Mouse (Mus musculus): ENCODE measurements around the gene Unk. TPM values are rescaled to one million over a fixed set of nuclear protein-coding genes. Genes with fewer than 3 reads are reported as not detected.
"Not testable (repeated sequence)": the region's sequence is repeated elsewhere in the genome, so short reads cannot be mapped to it uniquely, and the experiment has no call there.

Gene Unk
- total RNA-seq, 2 experiments from 2014 or later: 6.0 to 7.1 TPM

DNA sequence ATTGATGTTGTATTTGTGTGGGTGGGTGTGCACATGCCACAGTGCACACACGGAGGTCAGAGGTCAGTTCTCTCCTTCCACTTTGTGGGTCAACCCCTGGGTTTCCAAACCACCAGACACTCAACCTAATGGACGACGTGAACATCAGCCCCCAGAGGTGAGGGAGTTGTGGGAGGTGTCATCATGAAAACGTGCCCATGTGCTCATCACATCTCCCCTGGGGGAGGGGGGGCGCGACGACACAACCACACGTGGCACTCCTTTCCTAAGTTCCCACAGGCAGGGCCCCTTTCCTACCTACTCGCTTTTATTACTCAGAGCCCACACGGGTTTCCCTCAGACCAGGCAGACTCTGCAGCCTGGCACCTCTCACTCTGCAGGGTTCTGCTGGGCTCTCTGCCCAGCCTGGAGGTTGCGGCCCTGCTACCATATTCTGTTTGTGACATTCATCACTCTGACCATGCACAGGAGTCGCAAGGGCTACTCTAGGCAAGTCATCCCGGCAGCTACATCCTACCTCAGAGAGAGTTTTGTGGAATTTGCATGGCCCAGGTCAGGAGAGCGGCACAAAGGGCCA lies 53.1 kb downstream of the Unk start:
- intact Hi-C loops (cut with DNase I): loop anchor here (5.0 kb wide), 1 partner anchor 46 kb away; no protein-coding TSS in a partner anchor
- no peak for DNase-seq

DNA sequence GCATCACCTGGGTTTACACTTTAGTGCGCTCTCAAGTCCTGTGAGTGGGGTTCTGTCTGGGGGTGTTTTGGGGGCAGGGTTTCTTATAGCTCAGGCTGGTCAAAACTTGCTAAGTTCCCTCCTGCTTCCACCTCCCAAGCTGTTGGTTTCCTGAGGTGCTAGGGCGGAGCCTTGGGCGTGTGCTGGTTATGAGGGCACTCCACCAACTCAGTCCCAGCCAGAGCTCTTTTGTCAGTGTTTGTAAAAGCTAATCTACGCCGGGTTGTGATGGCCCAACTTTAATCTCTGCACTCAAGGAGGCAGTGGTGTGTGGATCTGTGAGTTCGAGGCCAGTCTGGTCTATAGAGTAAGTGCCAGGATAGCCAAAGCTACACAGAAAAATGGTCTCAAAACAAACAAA lies 54.0 kb downstream of the Unk start:
- DNase-seq: no peak
- intact Hi-C loops (cut with DNase I): loop anchor here (5.0 kb wide), 1 partner anchor 47 kb away; no protein-coding TSS in a partner anchor

DNA sequence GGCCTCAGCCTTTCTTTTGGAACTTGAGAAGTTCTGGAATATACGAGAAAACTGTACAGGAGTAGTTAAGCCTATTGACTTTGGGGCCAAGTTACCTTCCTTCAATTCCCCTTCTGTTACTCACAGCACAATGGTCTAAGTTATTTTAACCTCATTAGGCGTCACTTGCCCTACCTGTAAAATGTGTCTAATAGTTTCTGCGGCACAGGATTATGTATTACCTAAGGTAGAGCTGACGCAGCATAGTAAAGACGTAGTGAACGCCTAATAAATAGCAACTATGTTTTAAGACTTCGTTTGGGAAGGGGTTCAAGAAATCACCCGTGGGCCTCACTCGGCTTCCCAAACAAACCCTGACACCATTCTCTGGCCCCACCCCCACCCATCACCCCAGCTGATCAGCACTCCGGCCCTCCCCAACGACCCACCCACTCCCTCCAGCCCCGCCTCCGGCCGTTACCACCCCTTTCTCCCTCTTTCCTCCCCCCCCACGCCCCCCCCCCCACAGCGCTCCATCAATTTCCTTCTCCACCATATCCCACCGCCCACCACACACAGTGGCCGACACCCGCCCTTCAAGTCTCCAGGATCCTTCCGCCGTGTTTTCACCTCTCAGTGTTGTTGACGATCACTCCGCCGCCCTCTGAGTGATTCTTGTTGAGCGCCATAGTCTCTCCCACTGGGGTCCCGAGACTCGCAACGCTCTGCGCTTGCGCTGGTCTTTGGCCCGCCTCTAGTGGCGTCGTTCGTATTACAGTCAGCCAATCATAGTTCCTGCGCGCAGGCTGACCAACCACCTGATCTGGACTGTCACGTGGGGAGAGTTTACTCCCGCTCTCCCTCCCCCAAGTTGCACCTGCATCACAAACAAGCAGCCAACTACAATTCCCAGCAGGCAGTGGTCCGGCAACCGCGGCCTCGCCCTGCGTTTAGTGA lies 56.4 kb downstream of the Unk start, which contains the start of gene Wbp2:
Wbp2 (minus strand) TSS at position 738 of the 936 bp plus-strand sequence.
- intact Hi-C loops (cut with DNase I): loop anchor here (1.0 kb wide), 1 partner anchor 44 kb away; no protein-coding TSS in a partner anchor
- peak; percentile 95 to 96 for DNase-seq

DNA sequence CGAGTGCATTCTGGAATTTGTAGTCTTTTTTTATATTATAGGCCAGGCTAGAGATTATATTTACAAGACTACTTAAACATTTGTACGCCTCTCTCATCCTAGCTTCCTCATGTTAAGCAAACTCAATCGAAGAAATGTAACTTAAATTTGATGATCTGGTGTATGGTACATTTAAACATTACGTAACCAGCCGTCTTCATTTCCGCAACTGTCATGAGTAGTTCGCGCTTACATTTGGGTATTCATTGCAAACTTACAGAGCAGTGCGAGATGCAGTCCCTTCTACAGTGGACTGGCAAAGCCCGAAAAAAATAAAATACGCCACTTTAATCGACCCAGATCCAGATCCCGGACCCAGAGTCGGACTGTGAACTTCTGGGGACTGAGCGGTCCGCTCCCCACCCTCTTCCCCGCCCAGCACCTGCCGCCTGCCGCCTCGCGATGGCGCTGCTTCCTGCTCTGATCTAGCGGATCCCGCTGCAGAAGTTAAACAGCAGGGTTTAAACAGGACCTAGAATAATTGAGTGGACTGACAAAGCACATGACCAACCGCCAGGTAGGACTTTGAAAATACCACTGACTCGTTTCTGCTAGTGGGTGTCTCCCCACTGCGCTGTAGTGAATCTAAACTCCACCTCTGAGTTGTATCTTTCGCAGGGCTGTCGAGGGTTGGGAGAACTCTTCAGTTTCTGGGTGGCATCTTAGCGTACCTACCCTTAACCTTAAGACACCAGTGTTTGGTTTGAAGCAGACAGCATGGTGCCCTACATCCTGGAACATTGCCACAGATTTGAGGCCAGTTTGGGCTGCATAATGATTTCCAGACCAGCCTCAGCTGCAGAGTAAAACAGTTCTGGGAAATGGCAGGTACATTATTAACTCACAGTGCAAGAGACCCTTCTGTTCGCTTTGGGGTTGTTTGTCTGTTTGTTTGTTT lies 57.3 kb downstream of the Unk start:
- DNase-seq: peak; percentile 87 to 88
- intact Hi-C loops (cut with DNase I): loop anchor here (1.0 kb wide), 1 partner anchor 43 kb away; no protein-coding TSS in a partner anchor

DNA sequence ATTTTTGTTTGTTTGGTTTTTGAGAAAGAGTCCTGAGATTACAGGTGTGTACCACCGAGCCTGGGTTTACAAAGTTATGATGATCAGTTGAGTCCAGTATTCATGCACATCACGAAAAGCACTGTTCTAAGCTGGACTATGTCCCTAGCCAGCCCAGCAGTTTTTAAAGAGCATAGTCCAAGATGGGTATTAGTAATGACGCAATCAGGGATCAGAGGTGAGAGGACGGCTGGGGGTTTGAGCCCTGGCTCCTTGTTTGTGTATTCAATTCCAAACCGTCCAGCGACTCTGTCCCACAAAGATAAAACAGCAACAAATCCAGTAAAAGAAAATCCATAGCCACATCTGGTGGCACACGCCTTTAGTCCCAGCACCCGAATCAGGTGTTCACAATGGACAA lies 58.1 kb downstream of the Unk start:
- DNase-seq: no peak
- intact Hi-C loops (cut with DNase I): no loop called here

DNA sequence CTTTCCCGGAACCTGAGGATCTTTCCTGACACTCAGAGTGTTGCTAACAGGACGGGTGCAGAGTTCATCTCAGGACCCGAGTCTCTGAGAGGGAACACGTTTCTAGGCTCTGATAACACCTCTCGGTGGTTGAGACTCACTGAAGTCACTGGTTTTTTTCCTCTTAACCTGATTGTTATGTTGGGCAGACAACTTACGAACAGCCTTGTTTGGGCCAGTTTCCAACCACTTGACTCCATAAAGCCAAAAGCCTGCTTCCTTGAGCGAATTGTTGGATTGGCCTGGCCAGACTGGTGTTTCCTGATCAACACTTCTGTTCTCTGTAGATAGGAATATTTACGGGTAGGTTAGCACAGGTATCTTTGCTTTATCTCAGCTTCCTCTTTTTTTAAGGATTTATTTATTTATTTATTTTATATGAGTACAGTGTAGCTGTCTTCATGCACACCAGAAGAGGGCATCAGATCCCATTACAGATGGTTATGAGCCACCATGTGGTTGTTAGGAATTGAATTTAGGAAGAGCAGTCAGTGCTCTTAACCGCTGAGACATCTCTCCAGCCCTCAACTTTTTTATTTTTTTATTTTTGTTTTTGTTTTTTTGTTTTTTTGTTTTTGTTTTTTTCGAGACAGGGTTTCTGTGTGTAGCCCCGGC lies 58.7 kb downstream of the Unk start:
- intact Hi-C loops (cut with DNase I): no loop called here
- DNase-seq: no peak

DNA sequence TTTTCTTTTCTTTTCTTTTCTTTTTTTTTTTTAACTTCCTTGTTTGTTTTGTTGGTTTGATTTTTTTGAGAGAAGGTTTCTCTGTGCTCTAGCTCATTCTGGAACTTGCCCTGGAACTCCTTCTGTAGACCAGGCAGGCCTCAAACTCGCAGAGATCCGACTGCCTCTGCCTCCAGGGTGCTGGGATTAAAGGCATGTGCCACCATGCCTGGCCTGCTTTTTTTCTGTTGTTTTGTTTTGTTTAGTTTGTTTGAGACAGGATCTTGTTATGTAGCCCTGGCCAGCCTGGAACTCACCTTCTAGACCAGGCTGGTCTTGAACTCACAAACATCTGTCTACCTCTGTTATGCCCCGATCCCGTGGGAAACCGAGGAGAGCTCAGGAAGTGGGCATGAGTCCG lies 59.4 kb downstream of the Unk start:
- intact Hi-C loops (cut with DNase I): no loop called here
- no peak for DNase-seq

DNA sequence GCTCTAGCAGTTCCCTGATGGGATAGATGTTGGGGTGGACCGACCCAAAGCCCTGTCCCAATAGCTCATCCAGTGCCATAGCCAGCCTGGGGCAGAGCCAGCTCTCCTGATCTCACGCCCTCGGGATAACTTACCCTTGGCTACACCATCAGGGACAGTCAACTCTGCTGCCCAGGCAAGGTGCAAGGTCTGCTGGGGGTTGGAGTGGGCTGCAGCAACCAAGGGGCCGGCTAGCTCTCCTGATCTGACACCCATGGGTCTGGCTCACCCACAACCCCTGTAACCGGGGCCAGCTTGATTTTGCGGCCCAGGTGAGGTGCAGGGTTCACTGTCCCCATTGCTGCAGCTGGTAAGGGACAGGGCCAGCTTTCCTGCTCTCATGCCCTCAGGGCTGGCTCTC lies 61.5 kb downstream of the Unk start:
- intact Hi-C loops (cut with DNase I): no loop called here
- no peak for DNase-seq

DNA sequence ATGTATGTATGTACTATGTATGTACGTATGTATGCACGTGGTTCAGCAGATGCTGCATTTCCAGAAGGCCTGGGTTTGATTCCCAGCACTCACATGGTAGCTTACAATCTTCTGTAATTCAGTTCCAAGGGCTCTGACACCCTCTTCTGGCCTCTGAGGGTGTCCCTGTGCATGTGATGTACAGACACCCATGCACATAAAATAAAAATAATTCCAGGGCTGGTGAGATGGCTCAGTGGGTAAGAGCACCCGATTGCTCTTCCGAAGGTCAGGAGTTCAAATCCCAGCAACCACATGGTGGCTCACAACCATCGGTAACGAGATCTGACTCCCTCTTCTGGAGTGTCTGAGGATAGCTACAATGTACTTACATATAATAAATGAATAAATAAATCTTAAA lies 62.8 kb downstream of the Unk start:
- intact Hi-C loops (cut with DNase I); DNase-seq: not testable (repeated sequence)

DNA sequence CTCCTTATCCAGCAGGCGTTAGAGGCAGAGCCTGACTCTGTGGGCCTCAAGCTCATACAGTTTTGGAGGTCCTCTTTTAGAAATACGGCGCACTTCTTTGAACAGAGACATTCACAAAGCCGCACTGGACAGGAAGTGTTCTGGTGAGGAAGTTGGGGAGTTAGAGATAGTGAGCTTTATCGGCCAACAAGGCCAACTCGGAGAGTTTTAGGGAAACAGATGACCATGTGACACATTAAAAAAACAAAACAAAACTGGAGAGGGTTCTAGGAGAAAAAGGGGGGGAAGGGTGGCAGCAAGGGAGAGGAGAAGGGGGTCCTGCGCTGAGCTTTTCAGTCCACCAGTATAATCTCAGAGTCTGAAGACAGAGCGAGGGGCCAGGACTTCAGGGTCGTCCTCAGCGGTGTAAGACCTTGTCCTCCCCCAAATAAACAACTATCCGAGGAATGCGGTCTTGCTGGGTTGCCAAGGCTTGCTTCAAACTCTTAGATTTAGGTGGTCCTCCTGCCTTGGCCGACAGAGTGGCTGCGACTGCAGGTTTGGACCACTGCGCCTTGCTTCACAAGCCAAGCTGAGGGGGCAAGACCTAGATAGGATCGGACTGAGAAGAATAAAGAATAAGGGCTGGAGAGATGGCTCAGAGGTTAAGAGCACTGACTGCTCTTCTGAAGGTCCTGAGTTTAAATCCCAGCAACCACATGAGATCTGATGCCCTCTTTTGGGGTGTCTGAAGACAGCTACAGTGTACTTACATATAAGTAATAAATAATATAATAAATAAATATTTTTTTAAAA lies 63.8 kb downstream of the Unk start:
- intact Hi-C loops (cut with DNase I): no loop called here
- no peak for DNase-seq

DNA sequence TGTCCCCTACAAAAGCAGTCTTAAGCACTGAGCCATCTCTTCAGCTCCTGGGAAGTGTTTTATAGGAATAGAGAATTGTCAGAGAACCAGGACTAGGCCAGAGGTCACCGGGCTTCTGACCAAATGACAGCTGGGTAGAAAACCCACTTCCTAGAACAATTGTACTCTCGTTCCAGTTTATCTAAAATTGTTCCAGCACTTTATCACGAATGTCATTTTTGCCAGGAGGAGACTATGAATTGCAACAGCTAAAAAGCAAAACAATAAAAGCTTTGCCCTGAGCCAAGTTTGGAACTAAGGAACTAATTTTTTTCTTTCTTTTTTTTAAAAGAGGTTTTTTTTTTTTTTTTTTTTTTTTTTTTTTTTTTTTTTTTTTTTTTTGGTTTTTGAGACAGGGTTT lies 65.5 kb downstream of the Unk start:
- intact Hi-C loops (cut with DNase I): no loop called here

DNA sequence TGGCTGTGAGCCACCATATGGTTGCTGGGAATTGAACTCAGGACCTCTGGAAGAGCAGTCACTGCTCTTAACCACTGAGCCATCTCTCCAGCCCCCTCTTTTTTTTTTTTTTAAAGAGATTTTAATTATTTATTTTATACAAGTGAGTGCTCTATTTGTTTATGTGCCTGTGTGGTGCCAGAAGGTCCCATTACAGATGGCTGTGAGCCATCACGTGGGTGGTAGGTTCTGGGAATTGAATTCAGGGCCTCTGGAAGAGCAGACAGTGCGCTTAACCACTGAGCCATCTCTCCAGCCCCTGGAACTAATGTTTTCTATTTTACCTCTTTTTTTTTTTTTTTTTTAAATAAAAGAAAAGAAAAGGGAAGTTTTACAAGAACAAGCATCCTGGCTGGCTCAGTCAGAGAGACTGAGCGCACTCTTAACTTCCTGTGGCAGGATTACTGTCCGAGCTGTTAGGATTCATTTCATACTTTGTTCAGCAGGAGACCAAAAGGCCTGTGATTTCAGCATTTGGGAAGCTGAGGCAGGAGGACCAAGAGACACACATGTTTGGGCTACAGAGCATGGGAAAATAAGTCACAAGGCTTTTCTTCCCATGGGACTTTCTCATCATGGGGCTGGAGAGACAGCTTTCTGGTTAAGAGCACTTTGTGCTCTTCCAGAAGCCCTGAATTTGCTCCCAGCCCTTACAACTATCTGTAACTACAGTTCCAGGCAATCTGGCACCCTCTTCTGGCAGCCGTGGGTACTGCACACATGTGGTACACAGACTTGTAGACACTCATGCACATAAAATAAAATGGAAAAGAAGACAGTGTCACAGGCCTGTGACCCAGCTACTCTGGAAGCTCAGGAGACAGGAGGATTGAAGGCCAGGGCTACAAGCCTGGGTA lies 66.3 kb downstream of the Unk start:
- intact Hi-C loops (cut with DNase I): no loop called here
- no peak for DNase-seq

More for the DNA sequence above, 65.5 kb downstream of the Unk start:
- DNase-seq: peak in 1 of 2 experiments; percentile 39

DNA sequence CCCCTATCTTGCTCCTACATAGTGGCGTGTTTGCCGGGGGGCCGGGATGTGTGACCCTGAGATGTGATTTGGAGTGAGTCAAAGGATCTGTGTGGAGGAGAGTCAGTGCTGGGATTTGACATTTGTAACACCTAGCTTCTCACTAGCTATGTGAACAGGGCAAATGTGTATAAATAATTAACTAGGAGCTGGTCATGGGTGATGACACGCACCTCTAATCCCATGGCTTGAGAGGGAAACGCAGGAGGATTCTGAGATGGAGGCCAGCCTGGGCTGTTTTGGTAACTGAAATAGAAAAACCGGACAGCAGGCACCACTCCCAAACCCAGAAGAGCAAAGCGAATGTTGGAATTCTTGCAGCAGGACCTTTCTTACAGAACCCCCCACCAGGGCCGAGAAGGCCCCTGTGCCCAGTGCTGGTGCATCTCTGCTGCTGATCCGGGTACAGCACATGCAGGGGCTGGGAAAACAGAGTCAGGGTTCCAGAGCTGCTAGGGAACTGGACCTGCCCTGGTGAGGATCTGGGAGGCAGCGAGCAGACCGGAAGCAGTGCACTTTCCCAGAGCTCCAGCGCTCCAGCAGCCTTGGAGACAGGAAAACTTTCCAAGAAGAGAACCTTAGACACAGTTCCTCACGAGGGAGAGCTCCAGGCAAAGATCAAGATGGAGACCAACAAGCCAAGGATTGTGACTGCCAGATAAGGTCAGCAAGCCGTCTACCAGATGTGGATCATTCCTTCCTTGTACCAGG lies 68.8 kb downstream of the Unk start:
- intact Hi-C loops (cut with DNase I): no loop called here
- peak in 1 of 2 experiments; percentile 41 for DNase-seq

DNA sequence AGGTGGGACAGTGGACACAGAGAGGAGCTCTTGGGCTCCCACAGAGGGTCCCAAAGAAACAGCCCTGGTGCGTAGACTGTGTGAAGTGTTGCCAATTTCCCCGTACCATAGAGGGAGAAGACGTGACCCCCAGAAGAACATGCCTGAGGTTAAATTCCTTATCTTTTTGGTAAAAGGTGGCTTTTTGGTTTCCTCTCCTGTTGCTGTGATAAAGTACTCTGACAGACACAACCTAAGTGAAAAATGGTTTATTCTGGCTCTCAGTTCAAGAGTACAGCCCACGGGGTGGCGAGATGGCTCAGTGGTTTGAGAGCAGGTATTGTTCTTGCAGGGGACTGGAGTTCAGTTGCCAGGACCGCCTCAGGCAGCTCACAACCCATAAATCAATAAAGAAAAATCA lies 69.3 kb downstream of the Unk start:
- intact Hi-C loops (cut with DNase I): no loop called here
- no peak for DNase-seq

DNA sequence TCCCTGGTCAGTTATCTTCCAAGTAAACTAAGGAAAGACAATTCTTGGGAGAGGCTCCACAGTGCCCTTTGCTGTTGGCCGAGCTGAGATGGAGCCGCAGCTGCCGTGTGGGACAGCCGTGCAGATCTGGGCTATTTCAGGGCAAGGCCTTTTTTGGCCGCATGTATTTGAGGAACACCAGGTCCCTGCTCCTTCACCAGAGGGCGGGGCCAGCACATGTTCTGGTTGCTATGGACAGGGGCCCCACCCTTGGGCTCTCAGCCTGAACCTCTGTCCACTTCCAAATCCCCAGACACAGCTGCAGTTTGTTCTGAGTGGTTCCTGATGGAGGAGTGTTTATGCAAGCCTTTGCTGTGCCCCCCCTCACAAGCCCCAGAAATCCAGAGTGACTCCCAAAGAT lies 70.3 kb downstream of the Unk start:
- intact Hi-C loops (cut with DNase I): no loop called here
- peak; percentile 75 to 87 for DNase-seq

DNA sequence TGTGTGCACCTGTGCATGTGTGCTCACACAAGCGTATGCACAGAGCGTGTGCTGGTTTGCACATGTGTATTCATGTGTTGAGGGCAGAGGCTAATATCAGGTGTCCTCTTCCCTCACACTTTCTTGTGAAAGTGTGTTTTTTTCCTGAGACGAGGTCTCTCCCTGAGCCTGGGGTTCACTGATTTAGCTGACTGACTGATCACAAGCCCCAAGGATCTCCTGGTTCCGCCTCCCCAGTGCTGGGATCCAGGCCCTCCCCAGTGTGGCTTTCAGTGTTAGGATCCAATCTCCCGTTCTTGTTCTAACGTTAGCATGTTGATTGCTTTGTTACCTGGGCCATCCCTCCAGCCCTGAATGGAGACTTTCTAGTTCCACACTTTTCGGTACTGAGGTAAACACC lies 70.7 kb downstream of the Unk start:
- DNase-seq: no peak
- intact Hi-C loops (cut with DNase I): no loop called here

DNA sequence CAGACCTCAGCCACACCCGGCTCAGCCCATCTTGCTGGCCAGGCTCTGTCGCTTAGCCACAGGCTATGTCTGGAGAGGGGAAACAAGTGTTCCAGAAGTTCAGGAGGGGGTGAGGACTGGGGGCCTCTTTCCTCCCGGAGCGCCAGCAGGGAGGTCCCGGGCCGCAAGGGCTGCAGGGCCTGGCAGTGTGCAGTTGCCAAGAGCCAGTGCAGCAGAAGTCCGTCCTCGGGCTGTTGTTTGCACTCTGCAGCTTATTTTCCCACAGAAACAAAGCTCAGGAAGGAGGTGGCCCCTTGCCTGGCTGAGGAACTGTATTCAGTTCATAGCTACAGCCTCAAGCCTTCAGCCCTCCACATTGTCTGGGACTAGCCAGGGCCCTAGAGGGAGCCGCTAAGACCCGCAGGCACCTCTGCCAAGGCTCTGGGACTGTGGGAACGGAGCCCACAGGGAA lies 71.8 kb downstream of the Unk start:
- intact Hi-C loops (cut with DNase I): no loop called here
- DNase-seq: peak; percentile 64 to 74
